Mouse (Mus musculus) megakaryocyte, embryonic 14.5 days (primary cell): Measurements from ENCODE around the gene Neurl1b.

Source experiments
- FLI1 ChIP-seq: IDR thresholded peaks from 2 replicates; pipeline ENCODE4 v1.6.1; 2012; ENCODE audit warnings: low read length, inconsistent platforms, mixed read lengths
- GATA1 ChIP-seq: IDR thresholded peaks from 3 replicates; pipeline ENCODE4 v1.6.1; 2012; ENCODE audit warnings: mixed read lengths, low read length, inconsistent platforms, borderline replicate concordance

- TF ChIP-seq GATA1 (no peak), FLI1 (no peak)
Measured at GRCm38 (mm10) chr17:26484626-26485421, 70.2 kb downstream of the Neurl1b start.
